Mouse (Mus musculus): Measurements from ENCODE around the gene Fabp3. TPM values are rescaled to one million over a fixed set of nuclear protein-coding genes. Genes with fewer than 3 reads are reported as not detected.

The Fabp3 gene
- polyA plus RNA-seq, 1 experiment from 2014 or later: 7.1 TPM

DNA sequence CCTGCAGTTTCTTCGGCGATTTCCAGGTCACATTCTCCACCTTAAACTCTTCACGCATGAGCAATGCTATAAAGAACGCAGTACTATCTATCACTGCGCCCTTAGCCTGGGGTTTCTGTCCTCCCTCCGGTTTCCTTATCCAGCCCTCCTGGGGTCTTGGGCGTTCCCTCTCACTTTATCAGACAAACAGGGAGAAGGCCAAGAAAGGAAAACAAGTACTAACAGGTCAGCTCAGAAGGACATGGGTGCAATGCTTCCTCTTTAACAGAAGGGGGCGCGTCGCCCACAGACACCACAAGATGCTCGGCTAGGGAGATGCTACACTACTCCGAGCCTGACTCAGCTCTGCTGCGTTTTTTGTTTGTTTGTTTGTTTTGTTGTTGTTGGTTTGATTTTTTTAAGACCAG lies 11.3 kb upstream of the Fabp3 start:
- Histone ChIP-seq H3K36me3 (ENCODE audit: control insufficient read depth, insufficient read depth) (no peaks in the 10 kb centered on the region), H3K9me3 (ENCODE audit: control insufficient read depth) (no peaks in the 10 kb centered on the region), H3K27ac (ENCODE audit: low read depth, low read length) (no peak overlapping the region), H3K4me1 (replicated peaks; ENCODE audit: control insufficient read depth, insufficient read depth, low read length) (no peaks in the 10 kb centered on the region), H3K9ac (ENCODE audit: low read depth, low read length) (no peak overlapping the region), H3K27me3 (replicated peaks; ENCODE audit: control insufficient read depth, insufficient read depth, low read length) (no peaks in the 10 kb centered on the region), H3K4me2 (replicated peaks; ENCODE audit: low read depth) (no peak overlapping the region), H3K4me3 (ENCODE audit: low read depth, low read length) (no peak overlapping the region)
- 0 out of 2 replicates have a peak, but pooled peaks have one; percentile 31 for ATAC-seq
- peak; percentile 85 for TF ChIP-seq CTCF (IDR thresholded peaks at IDR 0.05; ENCODE audit: low read depth)
- WGBS: 20% methylated on average over 13 of the region's 13 CpGs

DNA sequence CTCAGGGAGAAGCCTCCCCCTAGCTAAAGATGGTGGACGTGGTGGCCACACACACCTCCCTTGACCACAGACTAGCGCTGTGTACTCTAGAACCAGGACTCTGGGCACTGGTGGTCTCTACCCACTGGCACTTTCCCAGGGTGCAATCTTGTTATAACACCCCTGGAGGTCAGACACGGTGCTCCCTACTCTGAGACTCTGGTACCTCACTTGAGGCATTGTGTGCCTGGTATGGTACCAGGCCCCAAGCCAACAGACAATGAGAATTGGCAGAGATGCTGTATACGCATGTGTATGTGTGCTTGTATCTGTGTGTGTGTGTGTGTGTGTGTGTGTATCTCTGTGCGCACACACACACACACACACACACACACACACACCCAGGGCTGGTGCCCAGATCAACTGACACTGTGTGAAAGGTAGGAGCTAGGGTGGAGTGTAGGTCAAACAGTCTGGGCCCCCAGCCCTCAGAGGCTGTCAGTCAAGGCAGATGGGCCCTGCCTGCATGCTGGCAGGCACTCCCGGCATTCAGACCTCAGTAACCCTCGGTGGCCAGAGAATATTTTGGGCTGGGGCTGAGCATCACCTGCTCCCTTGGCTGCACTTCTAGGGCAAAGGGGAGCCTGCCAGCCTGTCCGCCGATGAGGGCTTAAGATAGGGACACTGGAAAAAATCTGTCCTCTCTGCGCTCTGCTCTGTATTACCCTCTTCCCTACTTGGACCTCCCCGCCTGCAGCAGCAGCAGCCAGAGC lies 9.3 kb upstream of the Fabp3 start:
- 77% methylated on average over 11 of the region's 11 CpGs for WGBS
- Histone ChIP-seq H3K9me3 (ENCODE audit: control insufficient read depth) (no peaks in the 10 kb centered on the region), H3K27ac (ENCODE audit: low read depth, low read length) (no peak overlapping the region), H3K4me3 (ENCODE audit: low read depth, low read length) (no peak overlapping the region), H3K27me3 (replicated peaks; ENCODE audit: control insufficient read depth, insufficient read depth, low read length) (no peaks in the 10 kb centered on the region), H3K4me1 (replicated peaks; ENCODE audit: control insufficient read depth, insufficient read depth, low read length) (no peaks in the 10 kb centered on the region), H3K4me2 (replicated peaks; ENCODE audit: low read depth) (no peak overlapping the region), H3K36me3 (ENCODE audit: control insufficient read depth, insufficient read depth) (no peaks in the 10 kb centered on the region), H3K9ac (ENCODE audit: low read depth, low read length) (no peak overlapping the region)
- ATAC-seq: no peak
- no peak for TF ChIP-seq CTCF (IDR thresholded peaks at IDR 0.05; ENCODE audit: low read depth)

DNA sequence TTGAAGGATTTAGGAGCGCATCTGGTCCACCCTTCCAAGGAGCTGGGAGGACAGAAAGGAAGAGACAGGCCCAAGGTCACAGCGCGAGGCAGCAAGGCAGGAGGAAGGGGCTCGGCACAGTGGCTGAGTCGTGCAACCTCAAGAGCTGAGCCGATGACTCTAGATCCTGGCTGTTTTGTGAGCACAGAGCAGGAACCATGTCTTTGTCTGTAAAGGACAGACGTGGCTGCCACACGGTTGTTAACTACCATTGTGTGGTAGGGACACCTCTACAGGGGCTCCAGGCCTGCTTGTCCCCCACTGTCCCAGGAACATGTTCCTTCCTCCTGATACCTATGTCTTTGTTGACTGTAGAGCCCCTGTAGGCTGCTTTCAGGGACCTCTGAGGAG lies 8.8 kb upstream of the Fabp3 start:
- Histone ChIP-seq H3K36me3 (ENCODE audit: control insufficient read depth, insufficient read depth) (no peaks in the 10 kb centered on the region), H3K27ac (ENCODE audit: low read depth, low read length) (no peak overlapping the region), H3K4me2 (replicated peaks; ENCODE audit: low read depth) (no peak overlapping the region), H3K9me3 (ENCODE audit: control insufficient read depth) (no peaks in the 10 kb centered on the region), H3K4me1 (replicated peaks; ENCODE audit: control insufficient read depth, insufficient read depth, low read length) (no peaks in the 10 kb centered on the region), H3K27me3 (replicated peaks; ENCODE audit: control insufficient read depth, insufficient read depth, low read length) (no peaks in the 10 kb centered on the region), H3K9ac (ENCODE audit: low read depth, low read length) (no peak overlapping the region), H3K4me3 (ENCODE audit: low read depth, low read length) (no peak overlapping the region)
- no peak for ATAC-seq
- no peak for TF ChIP-seq CTCF (IDR thresholded peaks at IDR 0.05; ENCODE audit: low read depth)
- 68% methylated on average over 8 of the region's 8 CpGs for WGBS

GRCm38 (mm10) chr4:130302285-130302870 lies 6.0 kb upstream of the Fabp3 start:
- no peak for ATAC-seq
- Histone ChIP-seq H3K4me1 (replicated peaks; ENCODE audit: control insufficient read depth, insufficient read depth, low read length) (0 out of 2 replicates have a peak, but pooled peaks cover 2% of the 10 kb centered on the region), H3K9me3 (ENCODE audit: control insufficient read depth) (no peaks in the 10 kb centered on the region), H3K4me3 (ENCODE audit: low read depth, low read length) (no peak overlapping the region), H3K36me3 (ENCODE audit: control insufficient read depth, insufficient read depth) (no peaks in the 10 kb centered on the region), H3K27me3 (replicated peaks; ENCODE audit: control insufficient read depth, insufficient read depth, low read length) (0 out of 2 replicates have a peak, but pooled peaks cover 3% of the 10 kb centered on the region), H3K9ac (ENCODE audit: low read depth, low read length) (no peak overlapping the region), H3K27ac (ENCODE audit: low read depth, low read length) (no peak overlapping the region), H3K4me2 (replicated peaks; ENCODE audit: low read depth) (no peak overlapping the region)
- WGBS: 34% methylated on average over 12 of the region's 12 CpGs
- TF ChIP-seq CTCF (IDR thresholded peaks at IDR 0.05; ENCODE audit: low read depth): no peak

DNA sequence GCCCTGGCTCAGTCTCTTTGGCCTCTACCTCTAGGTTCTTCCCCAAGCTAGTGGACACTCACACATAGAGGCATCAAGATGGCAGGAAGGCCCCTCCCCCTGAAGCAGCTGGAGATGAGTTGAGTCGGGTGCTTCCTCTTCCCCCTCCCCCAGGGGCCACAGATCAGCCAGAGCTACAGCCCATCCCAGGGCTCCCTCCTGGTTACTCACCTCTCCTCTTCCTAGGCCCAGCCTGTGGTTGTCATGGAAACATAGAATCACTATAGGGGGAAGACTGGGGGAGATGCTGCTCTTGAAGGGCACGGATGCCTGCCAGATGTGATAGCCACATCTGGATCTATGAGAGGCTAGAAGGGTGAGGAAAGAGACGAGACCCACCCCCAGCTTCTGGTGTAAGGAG lies 3.6 kb upstream of the Fabp3 start:
- ATAC-seq: no peak
- WGBS: 42% methylated on average over 3 of the region's 3 CpGs

DNA sequence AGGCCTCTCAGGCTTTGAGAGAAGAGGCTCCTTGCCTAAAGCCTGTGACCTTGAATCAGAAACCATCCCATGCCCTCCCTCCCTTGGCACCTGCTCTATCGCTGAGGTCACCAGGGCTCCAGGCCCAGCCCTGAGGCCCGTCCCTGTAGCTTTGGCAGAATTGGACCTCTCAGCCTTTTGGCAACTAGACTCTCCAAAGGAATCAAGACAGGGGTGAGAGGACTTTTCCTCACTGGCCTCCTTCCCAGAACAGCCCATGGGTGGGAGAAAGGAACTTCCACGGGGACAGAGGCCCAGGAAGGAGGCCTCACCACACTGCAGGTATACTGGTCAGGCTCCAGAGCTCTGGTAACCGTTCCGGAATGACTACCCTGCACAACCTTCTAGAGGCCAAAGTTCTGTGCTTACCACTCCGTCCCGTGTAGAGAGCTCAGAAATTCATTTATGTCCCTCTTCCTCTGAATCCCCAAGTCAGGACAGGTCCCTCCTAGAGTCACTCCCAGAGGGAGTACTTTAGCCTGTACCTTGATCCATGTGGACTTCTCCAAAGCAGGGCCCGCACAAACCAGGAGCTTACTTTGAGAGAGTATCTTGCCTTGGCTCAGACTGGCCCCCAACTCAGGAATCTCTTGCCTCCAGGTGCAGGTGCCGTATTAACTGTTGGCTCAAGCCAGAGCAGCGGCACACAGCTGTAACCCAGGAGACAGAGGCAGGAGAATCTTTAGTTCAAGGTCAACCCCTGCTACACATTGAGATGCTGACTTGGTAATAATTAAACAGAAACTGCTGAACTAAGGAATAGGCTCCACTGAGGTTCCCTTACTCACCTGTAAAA lies 1.4 kb upstream of the Fabp3 start:
- WGBS: 63% methylated on average over 10 of the region's 10 CpGs
- no peak for ATAC-seq
- peak overlapping the region; percentile 89 for H3K4me2 ChIP-seq (replicated peaks; ENCODE audit: low read depth)

More for the DNA sequence above, 3.6 kb upstream of the Fabp3 start:
- TF ChIP-seq CTCF (IDR thresholded peaks at IDR 0.05; ENCODE audit: low read depth): no peak
- Histone ChIP-seq H3K4me1 (replicated peaks; ENCODE audit: control insufficient read depth, insufficient read depth, low read length) (0 out of 2 replicates have a peak, but pooled peaks cover 2% of the 10 kb centered on the region), H3K4me2 (replicated peaks; ENCODE audit: low read depth) (no peak overlapping the region), H3K27ac (ENCODE audit: low read depth, low read length) (no peak overlapping the region), H3K4me3 (ENCODE audit: low read depth, low read length) (no peak overlapping the region), H3K36me3 (ENCODE audit: control insufficient read depth, insufficient read depth) (no peaks in the 10 kb centered on the region), H3K27me3 (replicated peaks; ENCODE audit: control insufficient read depth, insufficient read depth, low read length) (peaks cover 24% of the 10 kb centered on the region; the same call in 1 of the 2 replicates), H3K9me3 (ENCODE audit: control insufficient read depth) (no peaks in the 10 kb centered on the region), H3K9ac (ENCODE audit: low read depth, low read length) (no peak overlapping the region)

More for the DNA sequence above, 1.4 kb upstream of the Fabp3 start:
- Histone ChIP-seq H3K9ac (ENCODE audit: low read depth, low read length) (no peak overlapping the region), H3K9me3 (ENCODE audit: control insufficient read depth) (no peaks in the 10 kb centered on the region), H3K36me3 (ENCODE audit: control insufficient read depth, insufficient read depth) (no peaks in the 10 kb centered on the region), H3K4me3 (ENCODE audit: low read depth, low read length) (no peak overlapping the region), H3K27me3 (replicated peaks; ENCODE audit: control insufficient read depth, insufficient read depth, low read length) (peaks cover 25% of the 10 kb centered on the region; the same call in 1 of the 2 replicates), H3K4me1 (replicated peaks; ENCODE audit: control insufficient read depth, insufficient read depth, low read length) (0 out of 2 replicates have a peak, but pooled peaks cover 2% of the 10 kb centered on the region), H3K27ac (ENCODE audit: low read depth, low read length) (no peak overlapping the region)
- TF ChIP-seq CTCF (IDR thresholded peaks at IDR 0.05; ENCODE audit: low read depth): no peak

Measured in intestine, postnatal 0 days (tissue).